Mouse (Mus musculus) testis, adult 2 months (tissue): Measurements from ENCODE around the gene Rgs10.

ENCODE experiments used
- CTCF ChIP-seq: fragments of 200-500 bp; IDR thresholded peaks from 2 replicates; pipeline ENCODE4 v1.5.1; 2012; ENCODE audit warnings: low read depth, mild to moderate bottlenecking, inconsistent platforms, low read length, moderate library complexity; ENCODE audit not compliant: control insufficient read depth, insufficient read depth, insufficient replicate concordance
- POLR2A ChIP-seq: fragments of 200-500 bp; IDR thresholded peaks from 2 replicates; pipeline ENCODE4 v1.6.1; 2012; ENCODE audit warnings: low read depth, mild to moderate bottlenecking, inconsistent platforms, low read length, moderate library complexity; ENCODE audit not compliant: control insufficient read depth

GRCm38 (mm10) chr7:128373751-128374150 lies 44.8 kb downstream of the Rgs10 start:
- TF ChIP-seq CTCF (no peak), POLR2A (no peak)
